Mouse (Mus musculus) midbrain, embryonic 10.5 days (tissue): ENCODE measurements around the gene Zbtb48. TPM values are rescaled to one million over a fixed set of nuclear protein-coding genes. Genes with fewer than 3 reads are reported as not detected.
"Not testable (repeated sequence)": the region's sequence is repeated elsewhere in the genome, so short reads cannot be mapped to it uniquely, and the experiment has no call there.

ENCODE experiments used
- DNase-seq: peaks from one replicate; pipeline ENCODE4 v3.0.0-alpha.2; 2017; ENCODE audit warnings: low spot score
- H3K27ac ChIP-seq: fragments of 300-500 bp; sonication (generic); replicated peaks from 2 replicates; pipeline ENCODE4 v1.5.1; 2016; ENCODE audit warnings: mild to moderate bottlenecking
- H3K27me3 ChIP-seq: fragments of 300-500 bp; sonication (generic); 2 replicates; pipeline ENCODE4 v1.6.1; 2016; ENCODE audit warnings: low read depth, mild to moderate bottlenecking; ENCODE audit not compliant: poor library complexity, severe bottlenecking
- H3K36me3 ChIP-seq: fragments of 300-500 bp; sonication (generic); 2 replicates; pipeline ENCODE4 v1.6.1; 2016; ENCODE audit warnings: mild to moderate bottlenecking, moderate library complexity
- H3K4me1 ChIP-seq: fragments of 300-500 bp; sonication (generic); 2 replicates; pipeline ENCODE4 v1.6.1; 2016
- H3K4me3 ChIP-seq: fragments of 300-500 bp; sonication (generic); 2 replicates; pipeline ENCODE4 v1.5.1; 2016; ENCODE audit warnings: mild to moderate bottlenecking, moderate library complexity
- H3K9me3 ChIP-seq: fragments of 300-500 bp; sonication (generic); replicated peaks from 2 replicates; pipeline ENCODE4 v1.6.1; 2016; ENCODE audit warnings: mild to moderate bottlenecking
- WGBS: fragments of 180-500 bp; shearing (Covaris S2); methylation state at CpG from one replicate; pipeline ENCODE4 v1.1.7; 2016; 5-methylcytosine and 5-hydroxymethylcytosine counted together
- polyA plus RNA-seq: library from polyadenylated mRNA; unstranded; fragments of >200 nt; fragmentation: Nextera tagmentation; extraction: Ambion mirVana; gene quantifications from 2 replicates; pipeline ENCODE4 v1.2.1, GENCODE M21; 2016

Zbtb48 gene
- polyA plus RNA-seq, 1 experiment from 2014 or later = 18.7 TPM

GRCm38 (mm10) chr4:152043171-152043570 lies 15.7 kb upstream of the Zbtb48 start:
- Histone ChIP-seq H3K27ac (no peak overlapping the region), H3K4me1 (peaks cover 28% of the 10 kb centered on the region), H3K9me3 (no peaks in the 10 kb centered on the region), H3K36me3 (peaks cover 74% of the 10 kb centered on the region), H3K4me3 (no peak overlapping the region), H3K27me3 (no peaks in the 10 kb centered on the region)
- WGBS = 88% methylated on average over 3 of the region's 3 CpGs
- DNase-seq = no peak

- H3K27me3 ChIP-seq = no peaks in the 10 kb centered on the region
- H3K9me3 ChIP-seq = no peaks in the 10 kb centered on the region
- no peak overlapping the region for H3K27ac ChIP-seq
- no peak for DNase-seq
- H3K36me3 ChIP-seq = peaks cover 63% of the 10 kb centered on the region
- WGBS = 96% methylated on average over 22 of the region's 22 CpGs
- H3K4me1 ChIP-seq = peaks cover 30% of the 10 kb centered on the region
- H3K4me3 ChIP-seq = no peak overlapping the region
These were observed 14.6 kb upstream of the Zbtb48 start for GRCm38 (mm10) chr4:152041924-152042641.

- DNase-seq = no peak
- WGBS = 4% methylated on average over 25 of the region's 25 CpGs
- peak overlapping the region; percentile 87 for H3K27ac ChIP-seq
These were observed 12.4 kb upstream of the Zbtb48 start for GRCm38 (mm10) chr4:152039831-152040310.

GRCm38 (mm10) chr4:152038985-152039830 lies 11.7 kb upstream of the Zbtb48 start, which contains the start of gene Nol9:
Nol9 (plus strand) TSS chr4:152039321.
- H3K4me3 ChIP-seq = peak within 1 kb of the TSS; percentile 100
- H3K9me3 ChIP-seq = no peaks in the 10 kb centered on the region
- H3K27ac ChIP-seq = peak within 1 kb of the TSS; percentile 87
- H3K27me3 ChIP-seq = 0 out of 2 replicates have a peak, but pooled peaks cover 3% of the 10 kb centered on the region
- peaks cover 34% of the 10 kb centered on the region for H3K36me3 ChIP-seq
- peak; percentile 93 for DNase-seq
- H3K4me1 ChIP-seq = peaks cover 30% of the 10 kb centered on the region
- WGBS = under 1% methylated on average over 86 of the region's 86 CpGs

More at GRCm38 (mm10) chr4:152039831-152040310, 12.4 kb upstream of the Zbtb48 start:
- Histone ChIP-seq H3K27me3 (no peaks in the 10 kb centered on the region), H3K4me3 (peak overlapping the region; percentile 100), H3K4me1 (peaks cover 30% of the 10 kb centered on the region), H3K36me3 (peaks cover 41% of the 10 kb centered on the region), H3K9me3 (no peaks in the 10 kb centered on the region)

DNA sequence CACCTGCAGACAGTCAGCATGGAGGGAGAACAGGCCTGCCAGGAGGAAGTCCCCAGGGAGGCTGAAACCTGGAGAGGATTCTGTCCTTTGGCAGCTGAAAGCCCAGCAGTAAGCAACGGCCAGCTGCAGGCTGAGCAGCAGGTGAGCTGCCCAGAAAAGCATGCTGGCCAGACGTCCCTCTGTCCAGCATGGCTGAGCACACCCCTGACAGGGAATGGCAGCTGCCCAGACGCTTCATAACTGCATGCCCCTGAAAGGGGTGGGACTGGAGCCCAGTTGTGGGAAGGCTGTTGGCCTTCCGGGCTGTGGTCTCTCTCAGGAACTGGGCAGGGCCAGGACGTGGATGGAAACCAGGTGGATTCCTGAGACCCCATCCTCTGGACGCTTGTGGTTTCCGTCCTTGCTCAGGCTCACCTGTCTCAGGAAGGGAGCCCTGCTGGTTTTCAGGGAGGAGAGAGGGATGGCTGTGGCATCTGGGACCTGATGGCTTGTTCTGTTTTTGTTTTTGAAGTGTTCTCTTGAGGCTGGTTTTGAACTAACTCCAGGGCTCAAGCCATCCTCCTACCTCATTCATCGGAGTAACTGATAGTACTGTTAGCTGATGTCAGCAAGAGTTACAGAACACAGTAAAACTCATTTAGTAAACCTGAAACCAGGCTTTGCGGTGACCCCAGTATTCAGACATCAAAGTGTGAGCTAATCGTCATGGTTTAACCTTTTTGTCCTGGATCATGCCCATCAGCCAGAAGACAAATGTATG lies 10.9 kb upstream of the Zbtb48 start, which contains the start of gene Tas1r1:
TSS of gene Tas1r1 (minus strand) at position 344 of the 760 bp plus-strand sequence.
- Histone ChIP-seq H3K36me3 (peaks cover 26% of the 10 kb centered on the region), H3K27ac (peak within 1 kb of the TSS; percentile 87), H3K9me3 (no peaks in the 10 kb centered on the region), H3K27me3 (0 out of 2 replicates have a peak, but pooled peaks cover 3% of the 10 kb centered on the region), H3K4me1 (peaks cover 30% of the 10 kb centered on the region), H3K4me3 (peak within 1 kb of the TSS; percentile 100)
- WGBS = 51% methylated on average over 10 of the region's 10 CpGs
- DNase-seq = no peak

DNA sequence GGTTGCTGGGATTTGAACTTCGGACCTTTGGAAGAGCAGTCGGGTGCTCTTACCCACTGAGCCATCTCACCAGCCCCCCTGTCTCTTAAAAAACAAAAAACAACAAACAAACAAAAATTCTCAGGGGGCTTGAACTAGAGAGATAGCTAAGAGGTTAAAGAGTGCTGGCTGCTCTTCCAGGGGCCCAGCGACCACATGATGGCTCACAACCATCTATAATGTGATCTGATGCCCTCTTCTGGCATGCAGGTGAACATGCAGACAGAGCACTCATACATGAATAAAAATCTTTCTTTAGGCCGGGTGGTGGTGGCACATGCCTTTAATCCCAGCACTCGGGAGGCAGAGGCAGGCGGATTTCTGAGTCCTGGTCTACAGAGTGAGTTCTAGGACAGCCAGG lies 9.0 kb upstream of the Zbtb48 start:
- peaks cover 14% of the 10 kb centered on the region for H3K27me3 ChIP-seq
- H3K27ac ChIP-seq, H3K36me3 ChIP-seq, DNase-seq, H3K4me3 ChIP-seq, H3K9me3 ChIP-seq: not testable (repeated sequence)
- WGBS = 89% methylated on average over 6 of the region's 6 CpGs
- peaks cover 42% of the 10 kb centered on the region for H3K4me1 ChIP-seq

DNA sequence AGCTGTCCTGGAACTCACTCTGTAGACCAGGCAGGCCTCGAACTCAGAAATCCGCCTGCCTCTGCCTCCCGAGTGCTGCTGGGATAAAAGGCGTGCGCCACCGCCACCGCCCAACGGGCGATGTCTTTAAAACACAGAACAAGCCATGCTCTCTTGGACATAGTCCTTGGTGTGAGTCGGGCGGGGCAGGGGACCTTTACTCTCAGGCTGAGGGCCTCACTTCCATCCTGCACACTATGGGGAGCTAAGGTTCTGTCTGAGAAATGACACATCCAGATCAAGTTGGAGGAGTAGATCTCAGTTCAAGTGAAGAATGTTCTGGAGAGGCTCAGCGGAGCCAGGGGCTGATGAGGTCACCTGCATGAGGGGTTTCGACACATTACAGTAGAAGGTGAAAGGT lies 5.5 kb upstream of the Zbtb48 start:
- Histone ChIP-seq H3K27ac (no peak overlapping the region), H3K9me3 (no peaks in the 10 kb centered on the region), H3K4me1 (peaks cover 41% of the 10 kb centered on the region), H3K36me3 (no peaks in the 10 kb centered on the region), H3K27me3 (peaks cover 14% of the 10 kb centered on the region), H3K4me3 (no peak overlapping the region)
- 86% methylated on average over 13 of the region's 13 CpGs for WGBS
- DNase-seq = no peak

- Histone ChIP-seq H3K4me1 (peaks cover 65% of the 10 kb centered on the region), H3K4me3 (no peak overlapping the region), H3K27me3 (peaks cover 14% of the 10 kb centered on the region), H3K27ac (no peak overlapping the region; the same call in 1 of the 2 replicates), H3K9me3 (no peaks in the 10 kb centered on the region), H3K36me3 (peaks cover 15% of the 10 kb centered on the region)
- 71% methylated on average over 4 of the region's 4 CpGs for WGBS
- no peak for DNase-seq
These were observed 2.5 kb upstream of the Zbtb48 start for GRCm38 (mm10) chr4:152029997-152030396.

- no peak for DNase-seq
- peaks cover 71% of the 10 kb centered on the region for H3K4me1 ChIP-seq
- no peaks in the 10 kb centered on the region for H3K9me3 ChIP-seq
- peaks cover 11% of the 10 kb centered on the region for H3K27me3 ChIP-seq
- H3K27ac ChIP-seq = no peak overlapping the region
- peaks cover 24% of the 10 kb centered on the region for H3K36me3 ChIP-seq
- WGBS = 47% methylated on average over 5 of the region's 5 CpGs
- no peak overlapping the region for H3K4me3 ChIP-seq
These were observed 1.6 kb upstream of the Zbtb48 start for GRCm38 (mm10) chr4:152029087-152029486.

DNA sequence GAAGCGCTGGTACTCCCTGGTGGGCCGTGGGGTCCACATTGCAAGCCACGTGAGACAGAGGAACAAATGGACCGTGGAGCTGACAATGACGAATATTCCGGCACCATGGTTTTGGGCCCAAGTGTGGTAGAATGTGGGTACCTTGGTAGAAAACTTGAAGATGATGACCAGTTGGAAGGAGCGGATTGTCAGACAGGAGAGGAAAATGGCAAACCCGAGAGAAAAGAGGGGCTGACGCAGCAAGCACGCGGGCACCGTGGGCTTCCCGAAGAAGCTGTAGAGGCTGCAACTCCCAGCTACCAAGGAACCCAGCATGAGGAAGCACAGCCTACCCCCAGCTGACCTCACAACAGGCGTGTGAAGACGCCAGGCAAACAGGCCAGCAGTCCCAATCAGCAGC lies 985 bp upstream of the Zbtb48 start:
- DNase-seq = no peak
- 65% methylated on average over 15 of the region's 15 CpGs for WGBS
- no peaks in the 10 kb centered on the region for H3K9me3 ChIP-seq
- peaks cover 71% of the 10 kb centered on the region for H3K4me1 ChIP-seq
- H3K27me3 ChIP-seq = peaks cover 11% of the 10 kb centered on the region
- H3K4me3 ChIP-seq = peak overlapping the region; percentile 72
- no peak overlapping the region for H3K27ac ChIP-seq
- H3K36me3 ChIP-seq = peaks cover 30% of the 10 kb centered on the region

DNA sequence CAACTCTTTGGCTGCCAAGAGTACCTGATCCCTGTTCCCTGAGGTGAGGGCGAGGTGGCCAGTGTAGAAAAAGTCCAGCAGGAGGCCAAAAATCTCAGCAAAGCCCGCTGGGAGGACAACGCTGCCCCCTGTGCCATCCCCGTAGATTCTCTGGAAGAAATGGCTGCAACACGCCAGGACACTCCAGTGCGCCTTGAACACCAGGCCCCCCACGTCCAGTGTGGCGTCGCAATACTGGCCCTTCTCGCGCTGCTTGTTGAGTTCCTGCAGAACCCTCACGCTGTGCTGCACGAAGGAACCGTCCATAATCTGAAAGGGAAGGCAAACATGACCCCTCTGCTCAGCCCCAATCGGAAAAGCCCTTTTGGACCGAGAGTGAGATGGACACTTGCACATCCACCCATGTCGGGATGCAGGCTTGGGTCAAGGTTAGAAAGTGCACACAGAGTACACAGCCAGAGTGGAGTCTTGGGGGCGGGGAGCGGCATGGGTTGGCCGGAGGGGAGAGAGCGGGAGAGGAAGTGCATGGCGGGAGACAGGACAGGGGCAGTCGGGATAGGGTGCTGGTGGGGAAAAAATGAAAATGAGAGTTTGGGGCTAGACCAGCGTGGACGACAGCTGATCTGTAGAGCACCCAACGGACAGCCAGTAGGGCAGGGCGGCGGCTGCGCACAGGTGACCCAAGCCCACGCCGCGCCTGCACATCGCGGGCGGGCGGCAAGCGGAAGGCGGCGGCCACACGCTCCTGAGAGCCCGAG lies 541 bp downstream of the Zbtb48 start:
- peaks cover 64% of the 10 kb centered on the region for H3K4me1 ChIP-seq

More for the DNA sequence above, 541 bp downstream of the Zbtb48 start:
- peaks cover 45% of the 10 kb centered on the region for H3K36me3 ChIP-seq
- H3K27ac ChIP-seq = peak overlapping the region; percentile 86
- H3K4me3 ChIP-seq = peak overlapping the region; percentile 72
- DNase-seq = no peak
- no peaks in the 10 kb centered on the region for H3K9me3 ChIP-seq
- H3K27me3 ChIP-seq = peaks cover 3% of the 10 kb centered on the region
- WGBS = 2% methylated on average over 41 of the region's 41 CpGs
